Mouse (Mus musculus) liver, embryonic 16.5 days (tissue): ENCODE measurements around the gene Cep41. TPM values are rescaled to one million over a fixed set of nuclear protein-coding genes. Genes with fewer than 3 reads are reported as not detected.
A peak's percentile ranks its signal among the peaks of the same experiment; 100 is the strongest.

Experiments used
- ATAC-seq: fragments of 200-750 bp; cut with Nextera tagmentation; 2 replicates; pipeline ENCODE4 v1.8.0; 2017; ENCODE audit warnings: low read depth, mild to moderate bottlenecking, moderate number of reproducible peaks, moderate library complexity
- H3K27ac ChIP-seq: fragments of 300-500 bp; sonication (generic); 2 replicates; pipeline ENCODE4 v1.5.1; 2014; ENCODE audit warnings: mild to moderate bottlenecking, low read length
- H3K27me3 ChIP-seq: fragments of 300-500 bp; sonication (generic); 2 replicates; pipeline ENCODE4 v1.6.1; 2014; ENCODE audit warnings: low read depth, low read length, mixed read lengths; ENCODE audit not compliant: control insufficient read depth, insufficient read depth
- H3K36me3 ChIP-seq: fragments of 300-500 bp; sonication (generic); 2 replicates; pipeline ENCODE4 v1.6.1; 2014; ENCODE audit warnings: mild to moderate bottlenecking; ENCODE audit not compliant: control insufficient read depth, insufficient read depth
- H3K4me1 ChIP-seq: fragments of 300-500 bp; sonication (generic); 2 replicates; pipeline ENCODE4 v1.6.1; 2014; ENCODE audit warnings: low read depth, low read length, mixed read lengths; ENCODE audit not compliant: control insufficient read depth
- H3K4me2 ChIP-seq: fragments of 300-500 bp; sonication (generic); 2 replicates; pipeline ENCODE4 v1.6.1; 2014; ENCODE audit warnings: low read depth, low read length, mixed read lengths
- H3K4me3 ChIP-seq: fragments of 300-500 bp; sonication (generic); 2 replicates; pipeline ENCODE4 v1.5.1; 2014; ENCODE audit warnings: low read depth, mild to moderate bottlenecking, low read length
- H3K9ac ChIP-seq: fragments of 300-500 bp; sonication (generic); 2 replicates; pipeline ENCODE4 v1.6.1; 2014; ENCODE audit warnings: low read depth, low read length
- H3K9me3 ChIP-seq: fragments of 300-500 bp; sonication (generic); replicated peaks from 2 replicates; pipeline ENCODE4 v1.6.1; 2016; ENCODE audit warnings: low read length; ENCODE audit not compliant: control insufficient read depth
- WGBS: fragments of 180-500 bp; shearing (Covaris S2); extraction: QIAGEN DNeasy Blood & Tissue Kit; methylation state at CpG from one replicate; pipeline ENCODE4 v1.1.7; 2014; ENCODE audit not compliant: insufficient replicate concordance; 5-methylcytosine and 5-hydroxymethylcytosine counted together
- polyA plus RNA-seq: library from polyadenylated mRNA; unstranded; fragments of >200 nt; fragmentation: Nextera tagmentation; extraction: Ambion mirVana; gene quantifications from 2 replicates; pipeline ENCODE4 v1.2.1, GENCODE M21; 2015

Gene Cep41
- polyA plus RNA-seq, 1 experiment from 2014 or later = 3.9 TPM

DNA sequence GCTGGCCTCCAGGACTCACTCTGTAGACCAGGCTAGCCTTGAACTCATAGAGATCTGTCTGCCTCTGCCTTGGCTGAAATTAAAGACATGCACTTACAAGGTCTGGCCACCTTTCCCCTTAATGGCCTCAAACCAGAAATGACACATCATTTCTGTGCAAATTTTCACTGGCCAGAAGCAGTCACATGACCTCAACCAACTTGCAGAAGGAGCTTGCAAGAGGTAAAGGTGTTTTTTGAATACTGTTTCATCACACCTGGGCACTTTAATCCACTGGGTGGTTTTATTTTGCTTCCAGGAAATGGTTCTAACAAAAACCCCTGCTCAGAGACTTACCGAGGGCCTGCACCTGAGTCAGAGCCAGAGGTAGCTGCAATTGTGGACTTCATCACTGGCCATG is 63.6 kb downstream of the Cep41 start:
- H3K27me3 ChIP-seq = no peaks in the 10 kb centered on the region
- no peak overlapping the region for H3K27ac ChIP-seq
- H3K4me1 ChIP-seq = no peaks in the 10 kb centered on the region
- no peaks in the 10 kb centered on the region for H3K9me3 ChIP-seq
- 80% methylated on average over 1 of the region's 1 CpGs for WGBS
- no peak overlapping the region for H3K4me3 ChIP-seq
- H3K36me3 ChIP-seq = no peaks in the 10 kb centered on the region
- ATAC-seq = no peak
- no peak overlapping the region for H3K4me2 ChIP-seq
- H3K9ac ChIP-seq = no peak overlapping the region

DNA sequence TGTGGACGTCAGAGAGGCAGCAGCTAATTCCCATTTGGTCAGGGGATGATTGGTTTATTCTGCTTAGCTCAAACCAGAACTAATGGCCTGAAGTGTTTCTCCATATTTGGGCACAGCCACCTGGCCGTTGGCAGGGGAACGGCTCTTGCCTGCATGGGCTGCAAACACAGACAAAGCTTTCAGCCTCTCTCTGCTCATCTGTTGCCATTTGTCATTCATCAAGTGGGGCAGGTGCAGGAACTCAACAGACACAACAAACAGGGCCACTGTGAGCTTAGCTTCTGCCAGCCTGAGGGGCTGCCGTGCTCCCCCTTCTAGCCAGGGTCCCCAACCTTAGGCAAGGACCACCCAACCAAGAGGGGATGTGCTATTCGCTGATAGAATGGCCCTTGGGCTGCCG is 65.4 kb downstream of the Cep41 start:
- no peak overlapping the region for H3K4me2 ChIP-seq
- no peak overlapping the region for H3K9ac ChIP-seq
- H3K36me3 ChIP-seq = no peaks in the 10 kb centered on the region
- WGBS = 63% methylated on average over 6 of the region's 6 CpGs
- no peak overlapping the region for H3K4me3 ChIP-seq
- no peaks in the 10 kb centered on the region for H3K27me3 ChIP-seq
- no peaks in the 10 kb centered on the region for H3K9me3 ChIP-seq
- H3K27ac ChIP-seq = no peak overlapping the region
- ATAC-seq = no peak
- no peaks in the 10 kb centered on the region for H3K4me1 ChIP-seq

DNA sequence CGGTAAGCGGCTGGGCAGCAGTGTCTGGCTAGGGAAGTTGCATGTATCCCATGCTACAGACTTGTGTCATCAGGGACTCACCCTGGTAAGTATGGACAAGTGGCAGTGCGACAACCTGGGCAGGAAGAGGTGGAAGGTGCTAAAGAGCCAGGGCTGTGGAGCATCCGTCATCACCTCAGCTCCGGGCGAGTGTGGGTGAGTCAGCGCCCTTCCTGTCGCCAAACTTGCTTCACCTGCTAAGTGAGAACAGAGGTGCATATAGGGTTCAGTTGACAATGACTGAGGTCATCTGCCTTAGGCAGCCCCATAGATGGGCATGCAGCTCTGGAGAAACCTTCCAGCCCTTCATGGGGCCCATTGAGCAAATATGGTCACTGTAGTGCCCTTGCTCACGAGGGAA is 68.8 kb downstream of the Cep41 start:
- H3K4me2 ChIP-seq = no peak overlapping the region
- H3K9ac ChIP-seq = no peak overlapping the region
- ATAC-seq = no peak
- H3K9me3 ChIP-seq = no peaks in the 10 kb centered on the region
- 80% methylated on average over 9 of the region's 9 CpGs for whole genome bisulfite sequencing
- H3K4me1 ChIP-seq = no peaks in the 10 kb centered on the region
- H3K4me3 ChIP-seq = no peak overlapping the region
- H3K27me3 ChIP-seq = no peaks in the 10 kb centered on the region; the same call in 1 of the 2 replicates
- H3K36me3 ChIP-seq = no peaks in the 10 kb centered on the region
- H3K27ac ChIP-seq = no peak overlapping the region

DNA sequence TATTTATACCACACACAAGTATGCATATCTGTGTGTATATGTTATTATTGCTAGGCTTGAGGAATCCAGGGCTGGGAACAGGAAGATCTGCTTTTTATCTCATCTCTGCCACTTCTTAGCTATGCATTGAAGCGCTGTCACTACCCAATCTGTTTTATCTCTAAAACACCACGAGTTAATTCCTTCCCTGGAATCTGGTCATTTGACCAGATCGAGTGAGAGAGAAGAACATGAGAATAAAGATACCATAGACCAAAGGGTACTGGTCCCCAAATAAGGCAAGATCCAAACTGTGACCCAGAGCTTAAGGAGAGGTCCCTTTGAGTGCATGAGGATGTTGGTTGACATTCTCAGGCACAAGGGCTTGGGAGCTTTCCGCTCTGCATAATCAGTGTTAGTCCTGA is 71.6 kb downstream of the Cep41 start:
- Histone ChIP-seq H3K4me1 (peaks cover 1% of the 10 kb centered on the region; the same call in 1 of the 2 replicates), H3K36me3 (no peaks in the 10 kb centered on the region), H3K27ac (no peak overlapping the region), H3K4me3 (no peak overlapping the region), H3K27me3 (peaks cover 4% of the 10 kb centered on the region), H3K9ac (no peak overlapping the region), H3K9me3 (no peaks in the 10 kb centered on the region), H3K4me2 (no peak overlapping the region)
- 24% methylated on average over 4 of the region's 4 CpGs for WGBS
- peak; percentile 19; the same call in 1 of the 2 replicates for ATAC-seq

DNA sequence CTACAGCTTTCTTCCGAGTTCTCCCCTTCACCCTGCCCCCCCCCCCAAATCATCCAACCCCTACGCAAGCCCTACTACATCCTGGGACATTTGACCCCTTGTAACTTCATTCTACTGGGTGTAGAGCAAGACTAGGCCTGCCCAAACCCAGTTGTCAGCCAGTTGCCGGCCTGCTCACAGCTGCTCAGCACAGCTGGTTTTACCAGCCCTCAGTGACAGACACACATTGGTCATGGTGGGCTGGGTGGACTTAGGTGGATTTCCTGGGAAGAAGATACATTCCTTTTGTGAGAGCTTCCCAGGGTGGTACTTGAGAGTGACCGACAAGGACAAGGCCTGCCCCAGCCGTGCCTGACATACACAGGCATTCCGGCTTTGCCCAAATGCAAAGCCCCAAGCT is 72.6 kb downstream of the Cep41 start:
- no peak overlapping the region for H3K4me3 ChIP-seq
- H3K9ac ChIP-seq = no peak overlapping the region
- ATAC-seq = no peak
- H3K9me3 ChIP-seq = no peaks in the 10 kb centered on the region
- H3K27me3 ChIP-seq = peaks cover 4% of the 10 kb centered on the region
- peaks cover 4% of the 10 kb centered on the region; the same call in 1 of the 2 replicates for H3K4me1 ChIP-seq
- H3K4me2 ChIP-seq = no peak overlapping the region
- WGBS = 66% methylated on average over 6 of the region's 6 CpGs
- H3K27ac ChIP-seq = no peak overlapping the region
- no peaks in the 10 kb centered on the region for H3K36me3 ChIP-seq

DNA sequence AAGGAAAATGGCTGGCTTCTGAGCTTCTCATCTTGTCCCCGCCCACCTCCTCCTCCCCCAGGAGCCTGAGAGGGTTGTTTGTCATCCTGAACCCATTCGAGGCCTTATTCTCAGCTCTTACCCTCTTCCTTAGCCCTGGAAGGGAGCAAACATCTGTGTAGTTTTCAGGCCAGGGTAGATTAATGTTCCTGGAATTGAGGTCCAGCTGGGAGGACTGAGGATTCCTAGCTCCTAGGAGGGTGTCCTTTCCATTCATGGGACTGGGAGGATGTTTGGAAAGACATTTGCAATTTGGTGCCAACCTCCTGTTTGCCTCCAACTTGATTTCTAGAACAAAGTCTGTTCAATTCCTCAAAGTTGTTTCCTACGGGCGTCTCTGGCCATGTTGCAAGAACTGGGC is 73.0 kb downstream of the Cep41 start:
- Histone ChIP-seq H3K9me3 (no peaks in the 10 kb centered on the region), H3K4me2 (no peak overlapping the region), H3K9ac (no peak overlapping the region), H3K27ac (no peak overlapping the region), H3K27me3 (peaks cover 4% of the 10 kb centered on the region), H3K4me1 (peaks cover 4% of the 10 kb centered on the region; the same call in 1 of the 2 replicates), H3K4me3 (no peak overlapping the region), H3K36me3 (no peaks in the 10 kb centered on the region)
- ATAC-seq = no peak
- WGBS = 62% methylated on average over 4 of the region's 4 CpGs

DNA sequence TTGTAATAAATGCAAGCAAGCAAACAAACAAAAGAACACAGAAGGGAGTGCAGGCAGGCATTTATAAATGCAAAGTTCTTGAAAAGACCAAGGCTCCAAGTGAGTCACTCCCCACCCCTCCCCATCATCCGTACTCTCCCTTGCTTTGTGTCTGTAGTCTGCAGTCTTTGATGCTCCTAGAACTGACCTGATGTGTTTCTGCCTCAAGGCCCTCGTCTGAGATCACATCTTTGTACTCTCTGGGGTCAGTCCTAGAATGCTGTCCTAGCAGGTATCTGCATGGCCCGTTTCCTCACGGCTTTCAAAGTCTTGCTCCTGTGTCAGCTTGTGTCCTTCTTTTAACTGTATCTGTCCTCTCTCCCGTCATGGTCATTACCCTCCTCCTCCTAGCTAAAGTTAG is 73.9 kb downstream of the Cep41 start:
- H3K36me3 ChIP-seq = no peaks in the 10 kb centered on the region
- ATAC-seq = no peak
- H3K4me3 ChIP-seq = no peak overlapping the region
- H3K9ac ChIP-seq = no peak overlapping the region
- H3K4me2 ChIP-seq = no peak overlapping the region
- peaks cover 4% of the 10 kb centered on the region; the same call in 1 of the 2 replicates for H3K4me1 ChIP-seq
- 59% methylated on average over 5 of the region's 5 CpGs for WGBS
- no peaks in the 10 kb centered on the region for H3K9me3 ChIP-seq
- peaks cover 4% of the 10 kb centered on the region for H3K27me3 ChIP-seq
- no peak overlapping the region for H3K27ac ChIP-seq

DNA sequence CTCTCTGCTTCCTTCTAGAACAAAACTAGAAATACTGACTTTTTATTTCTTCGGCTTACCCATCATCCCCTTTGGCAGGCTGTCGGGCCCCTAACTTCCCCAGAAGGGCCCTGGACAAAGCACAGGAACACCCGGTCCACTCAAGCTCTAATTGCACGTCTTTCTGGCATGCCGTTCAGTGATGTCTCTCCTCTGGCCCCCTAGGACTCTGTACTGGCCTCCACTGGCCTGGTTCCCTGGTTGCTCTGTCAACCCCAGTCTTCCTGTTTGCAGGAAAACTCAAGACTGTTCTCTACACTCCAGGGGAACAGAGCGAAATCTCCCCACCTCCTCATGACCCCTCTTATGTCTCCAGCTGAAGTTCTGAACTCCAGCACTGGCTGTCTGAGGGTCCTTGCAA is 74.8 kb downstream of the Cep41 start:
- Histone ChIP-seq H3K4me3 (no peak overlapping the region), H3K27me3 (peaks cover 4% of the 10 kb centered on the region), H3K4me1 (peaks cover 4% of the 10 kb centered on the region; the same call in 1 of the 2 replicates), H3K4me2 (no peak overlapping the region), H3K9me3 (no peaks in the 10 kb centered on the region), H3K9ac (no peak overlapping the region), H3K27ac (no peak overlapping the region), H3K36me3 (no peaks in the 10 kb centered on the region)
- no peak for ATAC-seq
- WGBS = 26% methylated on average over 6 of the region's 6 CpGs

DNA sequence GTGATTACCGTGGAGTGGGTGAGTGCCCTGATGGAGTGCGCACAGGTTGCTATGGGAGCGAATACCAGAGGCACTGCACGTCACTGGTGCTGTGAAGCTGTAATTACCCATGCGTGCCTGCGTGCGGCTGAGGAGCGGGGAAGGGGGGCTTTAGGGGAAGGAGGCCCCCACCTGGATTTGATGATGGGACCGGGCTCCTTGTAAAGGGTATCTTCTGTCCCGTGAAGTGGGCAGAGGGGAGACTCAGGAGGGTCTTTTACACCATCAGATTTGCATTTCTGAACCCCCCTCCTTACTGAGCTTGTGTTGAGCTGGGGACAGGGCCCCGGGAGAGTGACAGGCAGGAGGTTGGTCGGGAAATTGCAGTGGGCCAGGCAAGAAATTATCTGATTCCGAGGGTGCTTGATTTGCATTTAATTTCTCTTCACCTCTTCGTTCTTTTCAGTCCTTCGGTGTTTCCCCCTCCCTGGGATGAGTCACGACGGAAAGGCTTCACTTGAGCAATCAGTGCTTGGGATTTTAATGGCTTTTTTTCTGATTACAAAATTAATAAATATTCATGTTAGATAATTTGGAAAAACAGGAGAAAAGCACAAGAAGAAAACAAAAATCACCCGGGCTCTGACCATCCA is 75.5 kb downstream of the Cep41 start:
- Histone ChIP-seq H3K36me3 (no peaks in the 10 kb centered on the region), H3K9ac (no peak overlapping the region), H3K4me1 (peaks cover 4% of the 10 kb centered on the region; the same call in 1 of the 2 replicates), H3K4me2 (no peak overlapping the region), H3K27me3 (peaks cover 4% of the 10 kb centered on the region), H3K4me3 (no peak overlapping the region), H3K9me3 (no peaks in the 10 kb centered on the region), H3K27ac (no peak overlapping the region)
- no peak for ATAC-seq
- 9% methylated on average over 18 of the region's 18 CpGs for WGBS
